Mouse (Mus musculus) G1E (cell line): ENCODE data around the gene Entr1. TPM values are rescaled to one million over a fixed set of nuclear protein-coding genes. Genes with fewer than 3 reads are reported as not detected.

Experiments used
- ATAC-seq: 2 replicates; pipeline ENCODE4 v1.8.0; 2016; ENCODE audit warnings: mild to moderate bottlenecking; ENCODE audit not compliant: insufficient number of reproducible peaks, poor library complexity, low FRiP score, severe bottlenecking; ENCODE audit errors: extremely low read depth
- DNase-seq: peaks from one replicate; pipeline ENCODE4 v3.0.0; 2012; ENCODE audit warnings: low spot score
- H3K27me3 ChIP-seq: 2 replicates; pipeline ENCODE4 v1.6.1; 2012; ENCODE audit warnings: mild to moderate bottlenecking, low read length, inconsistent platforms; ENCODE audit not compliant: insufficient read depth
- H3K36me3 ChIP-seq: replicated peaks from 2 replicates; pipeline ENCODE3; 2012; ENCODE audit warnings: mild to moderate bottlenecking, inconsistent platforms
- H3K4me1 ChIP-seq: 2 replicates; pipeline ENCODE4 v1.6.1; 2012; ENCODE audit warnings: low read depth, low read length, inconsistent platforms, mixed read lengths; ENCODE audit not compliant: insufficient read depth
- H3K4me3 ChIP-seq: 2 replicates; pipeline ENCODE4 v1.5.1; 2012; ENCODE audit warnings: low read depth, mild to moderate bottlenecking, inconsistent platforms, low read length, moderate library complexity, mixed read lengths
- H3K9me3 ChIP-seq: replicated peaks from 2 replicates; pipeline ENCODE4 v1.6.1; 2012; ENCODE audit warnings: inconsistent platforms
- CTCF ChIP-seq: IDR thresholded peaks from 2 replicates; pipeline ENCODE4 v1.5.1; 2012; ENCODE audit warnings: low read depth, low read length, inconsistent platforms, mixed read lengths
- GATA1 ChIP-seq: IDR thresholded peaks from 2 replicates; pipeline ENCODE4 v1.6.1; 2012; ENCODE audit warnings: borderline replicate concordance, low read length, inconsistent platforms, mixed read lengths
- GATA2 ChIP-seq: IDR thresholded peaks from 2 replicates; pipeline ENCODE4 v1.6.1; 2012; ENCODE audit warnings: low read depth, low read length, inconsistent platforms, borderline replicate concordance
- POLR2AphosphoS5 ChIP-seq: IDR thresholded peaks from 2 replicates; pipeline ENCODE4 v1.6.1; 2012; ENCODE audit warnings: low read depth, low read length, inconsistent platforms; ENCODE audit not compliant: insufficient replicate concordance
- TAL1 ChIP-seq: conservative IDR thresholded peaks from 2 replicates; pipeline ENCODE4 v1.6.1; 2012; ENCODE audit warnings: low read depth, low read length, inconsistent platforms, mixed read lengths
- polyA plus RNA-seq: library from polyadenylated mRNA; stranded (reverse); fragments of >175 nt; gene quantifications from 2 replicates; pipeline ENCODE4 v1.2.3, GENCODE M21; 2012
- total RNA-seq, 2 experiments: library from RNA; stranded (forward) in 1 of 2; stranded (reverse) in 1 of 2; fragments of 200-1000 nt in 1 of 2; fragments of >200 nt in 1 of 2; fragmentation: Nextera tagmentation in 1 of 2; gene quantifications; 2 replicates each; pipeline ENCODE4 v1.2.3; 2014 to 2017

The Entr1 gene
- total and polyA plus RNA-seq, 3 experiments, result 56.5 to 68.2 (median 58.2) TPM

DNA sequence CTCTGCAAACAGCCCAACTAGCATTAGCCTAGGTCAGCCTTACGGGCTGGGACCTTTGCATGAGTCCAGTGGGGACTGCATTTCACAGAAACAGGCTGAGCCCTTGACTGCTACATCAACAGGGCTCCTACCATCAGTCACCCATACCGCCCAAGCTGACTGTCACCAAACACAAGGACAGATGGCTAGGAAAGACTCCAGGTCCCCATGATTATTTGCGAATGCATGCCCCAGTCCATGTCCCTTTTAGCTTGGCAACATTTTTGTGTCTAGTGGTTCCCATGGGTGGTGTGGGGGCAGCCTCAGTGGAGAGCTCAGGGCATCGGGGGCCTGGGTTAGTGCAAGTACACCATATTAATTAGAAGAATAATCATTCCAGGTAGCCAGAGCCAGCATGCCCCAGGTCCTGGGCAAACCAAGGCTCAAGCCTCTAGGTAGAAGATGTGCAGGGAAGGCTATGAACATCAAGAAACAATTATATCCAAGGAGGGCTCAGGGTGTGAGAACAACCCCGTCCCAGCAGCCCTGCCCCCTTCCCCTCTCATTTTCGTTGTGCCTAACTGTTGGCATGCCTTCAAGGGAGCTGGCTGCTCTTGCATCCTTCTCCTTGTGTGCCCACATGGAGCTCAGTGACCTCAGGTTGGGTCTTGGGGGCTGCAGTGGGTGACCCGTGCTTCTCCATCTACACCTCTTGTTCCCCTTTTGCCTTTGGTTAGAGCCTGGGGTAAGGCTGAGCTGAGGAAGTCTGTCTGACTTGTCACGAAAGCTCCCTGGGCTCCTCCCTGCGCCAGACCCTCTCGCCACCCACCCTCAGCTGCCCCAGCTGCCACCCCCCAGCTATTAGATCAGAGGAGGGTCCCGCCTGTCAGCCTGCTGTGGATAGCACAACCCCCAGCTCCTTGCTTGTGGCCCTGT is 35.8 kb downstream of the Entr1 start:
- ATAC-seq (no peak), DNase-seq (no peak)
- Histone ChIP-seq H3K9me3 (no peaks in the 10 kb centered on the region), H3K4me3 (peak overlapping the region; percentile 83; the same call in 1 of the 2 replicates), H3K4me1 (peaks cover 42% of the 10 kb centered on the region), H3K27me3 (peaks cover 23% of the 10 kb centered on the region), H3K36me3 (peaks cover 25% of the 10 kb centered on the region)
- TF ChIP-seq TAL1 (no peak), CTCF (no peak), GATA2 (no peak), GATA1 (no peak), POLR2AphosphoS5 (no peak)

DNA sequence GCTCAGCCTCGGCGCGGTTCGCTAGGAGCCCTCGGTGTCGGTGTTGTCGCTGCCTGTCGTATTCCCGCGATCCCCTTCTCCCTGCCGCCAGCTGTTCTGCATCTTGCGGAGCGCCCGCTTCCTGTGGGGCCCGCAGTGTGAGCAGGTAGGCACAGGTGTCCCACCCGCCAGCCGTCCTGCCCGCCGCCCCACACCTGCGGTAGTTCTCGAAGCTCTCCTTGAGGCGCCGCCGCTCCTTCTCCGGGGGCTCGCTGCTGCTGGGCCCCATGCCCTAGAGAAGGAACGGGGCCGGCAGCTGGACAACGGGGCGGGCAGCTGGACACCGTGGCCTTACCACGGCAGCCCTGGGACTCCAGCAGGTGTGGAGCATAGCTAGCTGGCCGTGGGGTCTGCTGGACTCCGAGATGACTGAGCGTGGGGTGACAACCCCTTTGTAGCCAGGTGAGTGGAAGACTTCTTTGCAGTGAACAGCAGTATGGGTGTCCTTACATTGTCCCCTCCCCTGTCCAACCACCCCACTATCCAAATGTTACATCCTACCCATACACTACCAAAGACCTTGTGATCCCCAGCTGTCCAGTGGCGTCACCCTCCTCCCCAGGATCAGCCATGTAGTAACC is 36.7 kb downstream of the Entr1 start:
- H3K27me3 ChIP-seq, result peaks cover 16% of the 10 kb centered on the region
- TF ChIP-seq TAL1 (no peak), GATA2 (no peak), POLR2AphosphoS5 (no peak), GATA1 (no peak), CTCF (no peak)
- ATAC-seq, result no peak
- DNase-seq, result peak; percentile 66
- H3K4me1 ChIP-seq, result peaks cover 42% of the 10 kb centered on the region
- no peaks in the 10 kb centered on the region for H3K9me3 ChIP-seq
- H3K4me3 ChIP-seq, result peak overlapping the region; percentile 83
- H3K36me3 ChIP-seq, result peaks cover 34% of the 10 kb centered on the region

DNA sequence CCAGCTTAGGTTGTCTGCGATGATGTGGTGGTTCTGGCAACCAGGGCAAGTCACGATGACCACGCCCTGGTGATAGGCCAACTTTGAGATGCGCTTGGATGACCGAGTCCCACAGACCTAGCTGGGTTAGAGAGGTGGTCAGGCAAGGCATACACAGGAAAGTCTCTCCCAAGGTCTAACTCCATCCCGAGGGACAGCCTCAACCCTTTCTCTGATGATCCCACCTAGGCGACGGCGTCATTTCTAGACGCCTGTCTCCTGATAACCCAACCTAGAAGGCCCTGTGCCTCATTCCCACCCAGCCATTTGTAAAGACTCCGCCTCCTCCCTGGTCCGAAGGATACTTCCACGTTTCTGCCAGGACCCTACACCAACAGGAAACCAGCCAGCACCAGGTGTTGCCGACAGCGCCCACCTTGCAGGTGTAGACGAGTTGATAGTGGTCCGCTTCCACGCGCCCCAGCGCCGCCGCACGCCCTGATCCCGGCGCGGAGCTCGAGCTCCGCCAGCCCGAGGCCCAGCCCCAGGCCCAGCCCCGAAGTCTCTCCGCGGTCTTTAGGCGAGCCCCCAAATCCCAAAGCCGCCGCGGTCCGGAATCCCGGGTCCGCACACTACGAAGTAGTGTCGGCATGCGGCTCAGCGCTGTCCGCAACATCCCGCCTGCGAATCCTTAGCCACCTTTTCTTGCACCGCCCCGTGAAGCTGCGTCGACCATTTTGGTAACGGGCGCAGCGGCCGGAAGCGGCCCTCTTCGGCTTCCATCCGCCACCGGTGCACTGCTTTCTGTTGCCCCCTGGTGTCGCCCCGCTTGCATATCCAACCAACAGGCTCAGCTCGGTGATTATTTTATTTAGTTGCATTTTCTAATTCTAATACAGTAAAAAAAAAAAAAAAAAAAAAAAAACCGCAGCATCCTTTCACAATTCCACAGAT is 37.5 kb downstream of the Entr1 start, which contains the start of gene Dnlz:
Gene Dnlz, minus strand, starts transcription at position 753 of the 933 bp plus-strand sequence.
- peak; percentile 91 for DNase-seq
- ATAC-seq, result peak; percentile 68
- Histone ChIP-seq H3K4me3 (peak within 1 kb of the TSS; percentile 83), H3K4me1 (peaks cover 42% of the 10 kb centered on the region), H3K36me3 (peaks cover 38% of the 10 kb centered on the region), H3K9me3 (no peaks in the 10 kb centered on the region), H3K27me3 (peaks cover 10% of the 10 kb centered on the region)
- 0 out of 2 replicates have a peak, but pooled peaks have one; percentile 17 for TF ChIP-seq CTCF
- no peak for TF ChIP-seq GATA2

DNA sequence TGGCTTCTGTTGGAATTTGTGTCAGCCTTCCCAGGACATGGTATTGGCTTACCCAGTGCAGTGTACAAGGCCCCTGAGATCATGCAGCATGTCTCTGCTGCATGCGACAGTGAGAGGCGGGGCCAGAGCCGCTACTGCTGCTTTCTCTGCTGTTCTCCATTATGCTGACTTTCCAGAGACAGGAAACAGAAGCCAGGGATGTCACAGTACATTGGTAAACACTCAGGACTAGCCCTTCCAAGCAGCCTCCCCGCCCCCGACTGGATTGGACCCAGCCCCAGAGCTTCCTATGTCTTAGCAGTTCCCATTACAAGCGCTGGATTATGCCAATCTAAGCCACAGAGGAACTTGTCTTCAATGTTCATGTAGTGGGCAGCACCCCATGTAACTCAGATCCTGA is 40.9 kb downstream of the Entr1 start:
- Histone ChIP-seq H3K4me3 (no peak overlapping the region), H3K27me3 (peaks cover 27% of the 10 kb centered on the region), H3K4me1 (peaks cover 34% of the 10 kb centered on the region), H3K9me3 (no peaks in the 10 kb centered on the region), H3K36me3 (peaks cover 38% of the 10 kb centered on the region)
- no peak for TF ChIP-seq GATA2
- TF ChIP-seq CTCF, result no peak
- no peak for TF ChIP-seq POLR2AphosphoS5
- TF ChIP-seq GATA1, result no peak
- no peak for TF ChIP-seq TAL1
- DNase-seq (no peak), ATAC-seq (no peak)

DNA sequence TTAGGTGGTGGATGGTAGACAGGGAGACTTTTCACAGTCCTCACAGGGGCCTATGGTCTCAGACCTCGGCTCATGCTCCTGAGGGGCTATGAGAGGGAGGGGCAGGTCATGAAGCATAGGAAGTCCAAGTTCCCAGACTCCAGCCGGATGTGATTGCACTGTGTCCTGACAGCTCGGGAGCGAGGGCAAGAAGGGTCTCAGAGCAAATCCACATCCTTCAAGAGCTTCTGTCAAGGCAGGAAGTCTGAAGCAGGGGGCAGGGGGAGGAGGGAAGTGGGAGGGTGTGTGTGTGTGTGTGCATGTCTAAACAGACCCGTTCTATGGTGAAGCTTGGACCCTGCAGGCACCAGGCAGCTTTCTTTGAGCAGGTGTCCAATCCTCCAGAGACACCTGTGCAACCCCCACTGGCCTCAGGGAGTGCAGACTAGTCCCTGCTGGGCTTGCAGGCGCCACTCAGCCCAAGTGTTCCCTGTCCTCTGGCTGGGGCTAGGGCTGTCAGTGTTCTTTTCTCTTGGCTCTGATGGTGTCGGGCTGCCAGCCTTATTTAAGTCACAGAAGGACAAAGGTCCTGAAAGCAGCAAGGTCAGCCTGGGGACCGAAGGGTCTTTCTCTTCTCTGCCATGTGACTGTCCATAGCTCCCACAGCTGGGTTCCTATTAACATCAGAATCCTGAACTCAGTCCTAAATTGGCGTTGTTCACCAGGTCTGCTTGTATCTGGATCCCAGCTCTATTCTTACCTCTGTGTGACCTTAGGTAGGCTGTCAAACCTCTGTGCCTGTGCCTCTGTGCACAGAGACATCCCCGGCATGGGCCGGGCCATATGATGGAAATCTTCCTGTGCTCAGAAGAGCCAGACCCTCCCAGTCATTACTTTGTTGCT is 46.3 kb downstream of the Entr1 start:
- no peak for TF ChIP-seq CTCF
- TF ChIP-seq TAL1, result no peak
- no peak for TF ChIP-seq POLR2AphosphoS5
- TF ChIP-seq GATA1, result no peak
- no peak for TF ChIP-seq GATA2
- Histone ChIP-seq H3K4me1 (no peaks in the 10 kb centered on the region), H3K27me3 (peaks cover 76% of the 10 kb centered on the region), H3K36me3 (peaks cover 9% of the 10 kb centered on the region), H3K4me3 (no peak overlapping the region), H3K9me3 (no peaks in the 10 kb centered on the region)
- DNase-seq, result no peak
- ATAC-seq, result no peak

DNA sequence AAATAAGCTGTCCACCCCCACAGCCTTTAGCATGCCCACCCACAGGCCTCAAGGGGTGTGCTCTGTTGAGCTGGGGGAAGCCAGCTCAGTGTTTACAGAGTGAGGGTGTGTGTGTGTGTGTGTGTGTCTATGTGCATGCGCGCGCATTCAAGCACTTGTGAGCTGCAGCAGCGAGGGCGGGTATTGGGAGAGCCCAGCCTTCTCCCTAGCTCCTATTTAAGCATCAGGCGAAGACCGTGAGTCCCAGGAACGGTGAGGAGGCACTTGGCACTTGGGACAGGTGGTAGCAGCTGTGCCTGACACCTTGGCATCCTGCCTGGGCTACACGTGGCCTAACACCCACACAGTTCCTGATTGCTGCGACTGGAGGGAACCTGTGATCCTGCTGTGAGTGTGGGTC is 47.1 kb downstream of the Entr1 start:
- H3K4me1 ChIP-seq, result no peaks in the 10 kb centered on the region
- no peaks in the 10 kb centered on the region for H3K9me3 ChIP-seq
- DNase-seq (no peak), ATAC-seq (no peak)
- TF ChIP-seq POLR2AphosphoS5 (no peak), CTCF (no peak), TAL1 (no peak), GATA2 (no peak), GATA1 (no peak)
- H3K27me3 ChIP-seq, result peaks cover 76% of the 10 kb centered on the region
- no peak overlapping the region for H3K4me3 ChIP-seq
- H3K36me3 ChIP-seq, result peaks cover under 1% of the 10 kb centered on the region
